Mouse (Mus musculus) E14TG2a.4 (cell line): ENCODE data around the gene Alg2.

Experiments used
- H3K27me3 ChIP-seq: 2 replicates; pipeline ENCODE4 v1.6.1; 2014; ENCODE audit warnings: low read length, control low read depth; ENCODE audit not compliant: insufficient read depth
- H3K36me3 ChIP-seq: 2 replicates; pipeline ENCODE4 v1.6.1; 2014; ENCODE audit warnings: low read length, control low read depth; ENCODE audit not compliant: insufficient read depth
- H3K4me1 ChIP-seq: replicated peaks from 2 replicates; pipeline ENCODE4 v1.6.1; 2014; ENCODE audit warnings: low read depth, low read length, control low read depth
- H3K4me3 ChIP-seq: replicated peaks from 2 replicates; pipeline ENCODE4 v1.5.1; 2014; ENCODE audit warnings: mild to moderate bottlenecking, low read length
- H3K9me3 ChIP-seq: 2 replicates; pipeline ENCODE4 v1.6.1; 2014; ENCODE audit warnings: low read length, control low read depth
- CTCF ChIP-seq: conservative IDR thresholded peaks from 2 replicates; pipeline ENCODE4 v1.5.1; 2014; ENCODE audit warnings: low read length
- NANOG ChIP-seq: IDR thresholded peaks from 2 replicates; pipeline ENCODE4 v1.6.1; 2014; ENCODE audit warnings: borderline replicate concordance, low read length, mixed read lengths
- POU5F1 ChIP-seq: IDR thresholded peaks from 2 replicates; pipeline ENCODE4 v1.6.1; 2014; ENCODE audit warnings: low read length, borderline replicate concordance

The Alg2 gene

DNA sequence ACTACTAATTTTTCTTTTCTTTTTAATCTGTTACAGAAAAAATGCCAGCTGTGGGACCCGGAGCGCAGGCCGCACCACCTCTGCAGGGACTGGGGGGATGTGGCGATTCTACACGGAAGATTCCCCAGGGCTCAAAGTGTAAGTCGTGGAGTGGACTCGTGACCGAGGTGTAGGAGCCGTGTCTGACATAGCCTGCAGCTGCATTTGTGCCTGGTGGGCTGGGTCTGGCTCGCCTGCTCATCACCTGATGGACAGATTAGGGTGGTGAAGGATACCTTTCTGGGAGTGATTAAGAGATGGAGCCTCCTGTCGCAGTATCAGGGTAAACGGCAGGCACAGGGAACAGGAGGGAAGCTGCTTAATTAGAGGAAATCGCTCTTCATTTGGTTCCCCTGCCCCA, 6.0 kb upstream of the Alg2 start:
- TF ChIP-seq POU5F1 (no peak), CTCF (no peak), NANOG (no peak)
- H3K27me3 ChIP-seq: no peaks in the 10 kb centered on the region
- peaks cover 55% of the 10 kb centered on the region for H3K4me1 ChIP-seq
- H3K9me3 ChIP-seq: no peaks in the 10 kb centered on the region
- H3K36me3 ChIP-seq: peaks cover 80% of the 10 kb centered on the region
- H3K4me3 ChIP-seq: no peak overlapping the region

DNA sequence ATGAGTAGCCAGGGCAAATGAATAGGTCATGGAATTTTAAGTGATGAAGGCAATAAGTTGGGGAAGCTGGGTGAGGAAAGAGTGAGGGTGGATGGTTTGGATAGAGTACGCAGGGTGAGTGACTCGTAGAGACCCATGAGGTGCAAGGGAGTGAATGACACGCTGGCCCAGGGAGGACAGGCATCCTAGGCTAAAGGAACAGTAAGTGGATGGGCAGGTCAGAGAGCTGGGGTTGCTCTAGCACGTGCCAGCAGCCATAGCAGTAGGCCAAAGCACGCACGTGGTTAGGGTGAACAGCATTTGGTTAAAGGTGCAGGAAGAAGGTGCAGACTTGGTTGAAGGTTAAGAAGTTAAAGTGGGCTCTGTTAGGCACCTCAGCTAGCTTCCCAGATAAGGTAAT, 3.4 kb upstream of the Alg2 start:
- Histone ChIP-seq H3K9me3 (no peaks in the 10 kb centered on the region), H3K36me3 (peaks cover 67% of the 10 kb centered on the region), H3K27me3 (no peaks in the 10 kb centered on the region), H3K4me3 (no peak overlapping the region), H3K4me1 (peaks cover 55% of the 10 kb centered on the region)
- no peak for TF ChIP-seq POU5F1
- TF ChIP-seq CTCF: no peak
- no peak for TF ChIP-seq NANOG

DNA sequence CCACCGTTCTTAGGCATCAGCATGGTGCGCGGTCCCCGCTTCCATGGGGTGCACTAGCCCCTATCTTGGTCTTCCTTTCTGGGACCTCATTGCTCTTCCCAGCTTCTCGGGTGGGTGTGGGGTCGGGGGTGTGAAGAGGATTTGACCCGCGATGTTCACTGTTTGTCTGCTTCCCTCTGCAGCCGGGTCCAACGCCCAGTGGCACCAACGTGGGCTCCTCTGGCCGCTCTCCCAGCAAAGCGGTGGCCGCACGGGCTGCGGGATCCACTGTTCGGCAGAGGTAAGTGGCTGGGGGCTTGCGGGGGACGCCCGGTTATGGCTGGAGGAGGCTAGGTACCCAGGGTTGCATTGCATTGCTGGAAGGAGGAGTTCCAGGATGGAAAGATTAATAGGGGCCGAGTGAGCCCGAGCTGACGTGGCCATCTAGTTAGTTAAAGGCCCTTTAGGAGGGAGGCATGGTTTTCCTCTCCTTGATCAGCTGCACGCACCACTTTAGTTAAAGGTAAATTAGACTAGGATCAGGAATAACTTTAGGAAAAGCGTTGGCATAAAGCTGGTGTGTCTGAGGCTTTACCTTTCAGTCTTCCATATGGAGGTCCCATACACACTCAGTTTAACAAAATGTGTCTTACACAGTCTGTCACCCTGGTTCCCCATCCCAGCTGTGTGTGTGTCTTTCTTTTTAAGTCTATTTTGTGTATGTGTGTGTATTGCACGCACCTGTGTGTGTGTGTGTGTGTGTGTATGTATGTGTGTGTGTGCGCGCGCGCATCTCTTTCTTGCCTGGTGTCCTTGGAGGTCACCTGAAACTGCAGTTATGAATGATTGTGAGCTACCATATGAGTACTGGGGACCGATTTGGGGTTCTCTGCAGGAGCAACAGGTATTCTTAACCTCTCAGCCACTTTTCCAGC, 854 bp upstream of the Alg2 start:
- TF ChIP-seq CTCF (no peak), POU5F1 (no peak)
- Histone ChIP-seq H3K4me1 (peaks cover 33% of the 10 kb centered on the region), H3K9me3 (peaks cover 17% of the 10 kb centered on the region), H3K27me3 (no peaks in the 10 kb centered on the region), H3K4me3 (peak overlapping the region; percentile 97), H3K36me3 (peaks cover 67% of the 10 kb centered on the region)

DNA sequence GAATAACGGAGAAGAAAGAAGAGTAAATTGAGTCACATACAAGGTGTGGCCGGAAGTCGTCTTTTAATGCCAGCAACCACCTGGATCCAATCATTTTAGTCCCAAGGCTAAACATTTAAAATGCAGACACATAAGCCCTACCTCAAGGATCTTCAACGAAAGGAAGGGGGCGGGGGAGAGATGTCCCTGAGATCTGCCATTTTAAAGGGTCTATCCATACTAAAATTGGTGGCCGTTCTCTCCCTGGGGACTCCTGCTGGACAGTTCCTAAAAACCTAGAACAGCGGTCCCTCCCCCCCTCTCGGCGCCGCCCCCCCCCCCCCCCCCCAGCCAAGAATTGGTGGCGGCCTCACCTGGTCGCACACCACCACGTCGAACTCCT, 556 bp downstream of the Alg2 start:
- Histone ChIP-seq H3K4me3 (peak overlapping the region; percentile 97), H3K27me3 (no peaks in the 10 kb centered on the region), H3K4me1 (peaks cover 30% of the 10 kb centered on the region), H3K9me3 (peaks cover 18% of the 10 kb centered on the region), H3K36me3 (peaks cover 68% of the 10 kb centered on the region)
- TF ChIP-seq POU5F1: no peak
- no peak for TF ChIP-seq CTCF
- no peak for TF ChIP-seq NANOG

DNA sequence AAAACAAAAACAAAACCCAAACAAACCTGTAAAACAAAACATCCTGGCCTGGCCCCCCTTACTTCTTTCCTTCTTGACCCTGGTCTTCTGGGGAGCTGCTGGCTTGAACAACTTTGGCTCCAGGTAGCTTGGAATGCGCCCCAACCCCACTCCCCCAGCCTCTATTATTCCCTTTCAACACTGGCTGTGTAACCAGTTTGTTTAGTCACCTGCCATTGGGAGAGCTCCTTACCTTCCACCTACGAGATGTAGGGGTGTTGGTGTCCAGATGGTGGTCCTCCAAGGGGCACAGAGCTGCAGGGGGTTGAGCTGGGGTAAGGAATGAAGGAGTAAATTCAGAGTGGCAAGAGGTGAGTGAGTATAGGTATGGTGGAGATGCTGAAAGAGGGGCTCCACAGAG, 6.9 kb downstream of the Alg2 start:
- Histone ChIP-seq H3K36me3 (peaks cover 48% of the 10 kb centered on the region), H3K9me3 (peaks cover 28% of the 10 kb centered on the region), H3K4me1 (0 out of 2 replicates have a peak, but pooled peaks cover 7% of the 10 kb centered on the region), H3K27me3 (no peaks in the 10 kb centered on the region), H3K4me3 (no peak overlapping the region)
- TF ChIP-seq POU5F1 (no peak), CTCF (no peak), NANOG (no peak)

DNA sequence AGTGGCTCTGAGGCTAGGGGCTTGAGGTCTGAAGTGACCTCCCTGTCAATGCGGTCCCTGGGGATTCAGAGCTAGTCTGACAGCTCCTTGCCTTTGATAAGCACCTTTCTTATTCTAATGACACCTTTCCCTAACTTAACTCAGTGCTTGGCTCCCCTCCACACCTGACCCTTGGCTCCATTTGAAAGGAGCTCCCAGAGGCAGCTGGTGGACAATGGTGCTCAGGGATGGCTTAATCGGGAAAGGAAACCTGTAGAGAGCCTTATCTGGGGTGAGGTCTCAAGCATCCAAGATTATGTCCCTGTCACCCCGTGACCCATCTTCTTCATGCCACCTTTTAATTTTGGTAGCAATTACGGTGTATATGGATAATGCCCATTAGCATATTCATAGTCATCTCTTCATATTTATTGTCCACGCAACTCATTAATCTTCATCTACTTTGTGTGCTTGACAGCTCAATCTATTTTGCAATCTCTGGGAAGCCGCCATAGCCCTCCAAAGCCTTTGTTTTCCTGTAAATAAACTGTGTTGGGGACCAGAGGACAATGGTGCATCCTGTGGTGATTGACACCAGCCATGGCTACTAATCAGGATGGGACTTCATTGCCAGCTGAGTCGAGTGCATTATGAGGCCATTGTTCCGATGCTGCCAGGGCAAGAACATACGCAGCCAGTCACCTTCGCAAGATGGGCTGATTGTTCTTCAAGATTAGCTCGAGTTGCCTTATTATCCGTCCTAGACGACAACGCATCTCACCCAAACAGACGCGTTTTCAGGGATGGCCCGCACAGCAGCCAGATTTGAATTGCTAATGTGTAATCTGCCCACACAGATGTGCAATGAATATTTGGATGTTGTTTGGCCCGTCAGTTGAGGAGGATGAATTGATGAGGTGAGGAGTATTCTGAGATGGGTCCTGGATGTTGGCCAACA, 24.3 kb downstream of the Alg2 start:
- H3K9me3 ChIP-seq: no peaks in the 10 kb centered on the region
- no peaks in the 10 kb centered on the region for H3K36me3 ChIP-seq
- TF ChIP-seq NANOG (no peak), POU5F1 (no peak), CTCF (no peak)
- 0 out of 2 replicates have a peak, but pooled peaks cover 7% of the 10 kb centered on the region for H3K27me3 ChIP-seq
- no peak overlapping the region for H3K4me3 ChIP-seq
- H3K4me1 ChIP-seq: peaks cover 10% of the 10 kb centered on the region

DNA sequence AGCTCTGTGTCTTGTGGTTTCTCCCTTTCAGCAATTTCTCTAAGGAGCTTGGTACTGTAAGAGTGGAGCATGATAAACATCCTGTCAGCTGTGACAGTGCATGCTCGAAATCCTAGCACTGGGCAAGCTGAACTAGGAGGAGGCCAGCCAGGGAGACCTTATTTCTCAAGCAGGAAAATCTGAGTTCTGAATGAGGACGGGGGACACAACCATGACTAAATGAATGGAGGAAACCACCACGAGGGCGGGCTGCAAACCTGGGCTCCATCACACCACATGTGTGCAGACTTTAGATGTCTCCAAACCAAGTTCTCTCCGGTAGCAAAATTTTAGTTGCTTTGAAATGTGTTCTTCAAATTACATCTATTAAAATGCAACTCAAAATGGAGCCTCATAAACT, 25.0 kb downstream of the Alg2 start:
- no peaks in the 10 kb centered on the region for H3K36me3 ChIP-seq
- H3K4me3 ChIP-seq: no peak overlapping the region
- H3K9me3 ChIP-seq: no peaks in the 10 kb centered on the region
- 0 out of 2 replicates have a peak, but pooled peaks cover 7% of the 10 kb centered on the region for H3K27me3 ChIP-seq
- no peak for TF ChIP-seq CTCF
- no peak for TF ChIP-seq NANOG
- TF ChIP-seq POU5F1: no peak
- peaks cover 10% of the 10 kb centered on the region for H3K4me1 ChIP-seq

DNA sequence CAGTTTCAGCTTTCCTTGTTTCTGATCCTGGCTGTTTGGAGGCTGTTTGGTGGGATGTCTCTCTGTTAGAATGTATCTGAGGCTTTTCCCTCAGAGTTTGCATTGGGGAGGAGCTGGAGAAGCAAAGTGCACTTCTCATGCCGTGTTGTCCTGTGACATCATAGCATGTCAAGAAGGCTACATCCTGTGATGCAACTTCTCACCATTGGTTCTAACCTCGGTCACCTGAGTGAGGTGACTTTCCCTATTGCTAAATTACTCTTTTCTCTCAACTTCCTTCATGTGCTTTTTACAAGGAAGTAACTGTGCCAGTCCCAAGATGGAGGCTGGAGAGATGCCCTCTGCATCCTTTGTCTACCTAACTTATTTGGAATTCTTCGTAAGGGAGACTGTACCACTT, 25.6 kb downstream of the Alg2 start:
- Histone ChIP-seq H3K4me3 (no peak overlapping the region), H3K4me1 (peaks cover 10% of the 10 kb centered on the region), H3K9me3 (no peaks in the 10 kb centered on the region), H3K27me3 (0 out of 2 replicates have a peak, but pooled peaks cover 7% of the 10 kb centered on the region), H3K36me3 (no peaks in the 10 kb centered on the region)
- TF ChIP-seq CTCF (no peak), POU5F1 (no peak), NANOG (no peak)
